Mouse (Mus musculus) midbrain, embryonic 10.5 days (tissue): ENCODE data around the gene 5430402E10Rik. TPM values are rescaled to one million over a fixed set of nuclear protein-coding genes. Genes with fewer than 3 reads are reported as not detected.
"Not testable (repeated sequence)": the region's sequence is repeated elsewhere in the genome, so short reads cannot be mapped to it uniquely, and the experiment has no call there.

Source experiments
- DNase-seq: peaks from one replicate; pipeline ENCODE4 v3.0.0-alpha.2; 2017; ENCODE audit warnings: low spot score
- H3K27ac ChIP-seq: fragments of 300-500 bp; sonication (generic); replicated peaks from 2 replicates; pipeline ENCODE4 v1.5.1; 2016; ENCODE audit warnings: mild to moderate bottlenecking
- H3K27me3 ChIP-seq: fragments of 300-500 bp; sonication (generic); 2 replicates; pipeline ENCODE4 v1.6.1; 2016; ENCODE audit warnings: low read depth, mild to moderate bottlenecking; ENCODE audit not compliant: poor library complexity, severe bottlenecking
- H3K36me3 ChIP-seq: fragments of 300-500 bp; sonication (generic); 2 replicates; pipeline ENCODE4 v1.6.1; 2016; ENCODE audit warnings: mild to moderate bottlenecking, moderate library complexity
- H3K4me1 ChIP-seq: fragments of 300-500 bp; sonication (generic); 2 replicates; pipeline ENCODE4 v1.6.1; 2016
- H3K4me3 ChIP-seq: fragments of 300-500 bp; sonication (generic); 2 replicates; pipeline ENCODE4 v1.5.1; 2016; ENCODE audit warnings: mild to moderate bottlenecking, moderate library complexity
- H3K9me3 ChIP-seq: fragments of 300-500 bp; sonication (generic); replicated peaks from 2 replicates; pipeline ENCODE4 v1.6.1; 2016; ENCODE audit warnings: mild to moderate bottlenecking
- WGBS: fragments of 180-500 bp; shearing (Covaris S2); methylation state at CpG from one replicate; pipeline ENCODE4 v1.1.7; 2016; 5-methylcytosine and 5-hydroxymethylcytosine counted together
- polyA plus RNA-seq: library from polyadenylated mRNA; unstranded; fragments of >200 nt; fragmentation: Nextera tagmentation; extraction: Ambion mirVana; gene quantifications from 2 replicates; pipeline ENCODE4 v1.2.1, GENCODE M21; 2016

Gene 5430402E10Rik
- not detected in 2 replicates for polyA plus RNA-seq

GRCm38 (mm10) chrX:77924962-77925361 lies at the start of gene 5430402E10Rik:
TSS of gene 5430402E10Rik (minus strand) at chrX:77925062.
- not testable (repeated sequence) for DNase-seq, H3K36me3 ChIP-seq, H3K27ac ChIP-seq, H3K4me3 ChIP-seq, H3K4me1 ChIP-seq, H3K27me3 ChIP-seq, H3K9me3 ChIP-seq
- WGBS, result 89% methylated on average over 1 of the region's 1 CpGs

- WGBS, result 56% methylated on average over 2 of the region's 4 CpGs
- not testable (repeated sequence) for H3K27me3 ChIP-seq, DNase-seq, H3K36me3 ChIP-seq, H3K4me3 ChIP-seq, H3K4me1 ChIP-seq, H3K27ac ChIP-seq, H3K9me3 ChIP-seq
Observed at GRCm38 (mm10) chrX:77880033-77880432, 44.8 kb downstream of the 5430402E10Rik start.

Other genes with a start within 250 kb of the 5430402E10Rik start
- 12.6 and 15.2 TPM in 2 replicates for gene Prkx, start 128.8 kb downstream of the 5430402E10Rik start, polyA plus RNA-seq
- gene Pbsn, start 71.4 kb downstream of the 5430402E10Rik start, polyA plus RNA-seq, result not detected in 2 replicates
- not detected in 2 replicates for gene Gm14744, start 60.3 kb downstream of the 5430402E10Rik start, polyA plus RNA-seq
- not detected in 2 replicates for gene Obp1a, start 166.3 kb upstream of the 5430402E10Rik start, polyA plus RNA-seq
- not detected in 2 replicates for gene Gm5938, start 200.4 kb upstream of the 5430402E10Rik start, polyA plus RNA-seq